Mouse (Mus musculus) myocyte (in vitro differentiated cells): ENCODE data around the gene Mrgprb5.
"Not testable (repeated sequence)": the region's sequence is repeated elsewhere in the genome, so short reads cannot be mapped to it uniquely, and the experiment has no call there.

Source experiments
- CEBPB ChIP-seq: IDR thresholded peaks from 2 replicates; pipeline ENCODE4 v1.6.1; 2011; ENCODE audit warnings: mild to moderate bottlenecking, moderate library complexity; ENCODE audit not compliant: poor library complexity, insufficient read depth, severe bottlenecking
- MAX ChIP-seq: IDR thresholded peaks from one replicate; pipeline ENCODE4 v1.6.1; 2011; ENCODE audit warnings: low read depth, mild to moderate bottlenecking, control low read depth
- MYOD1 ChIP-seq, 3 experiments: IDR thresholded peaks; one replicate each; pipeline ENCODE4 v1.6.1; 2011; ENCODE audit warnings: control low read depth in 2 of 3, low read depth in 2 of 3, mild to moderate bottlenecking in 2 of 3, moderate library complexity in 1 of 3; ENCODE audit not compliant: insufficient read length in 2 of 3, control insufficient read depth in 1 of 3
- MYOG ChIP-seq, 3 experiments: IDR thresholded peaks; one replicate each; pipeline ENCODE4 v1.6.1; 2011; ENCODE audit warnings: control low read depth in 2 of 3, low read depth in 2 of 3, mild to moderate bottlenecking in 2 of 3; ENCODE audit not compliant: insufficient read length in 2 of 3, control insufficient read depth in 1 of 3, insufficient read depth in 1 of 3
- POLR2A ChIP-seq: IDR thresholded peaks from one replicate; pipeline ENCODE4 v1.6.1; 2011; ENCODE audit warnings: low read depth, mild to moderate bottlenecking, control low read depth, moderate library complexity; ENCODE audit not compliant: insufficient read length

- TF ChIP-seq CEBPB; MYOD1 (IDR thresholded peaks at IDR 0.05; ENCODE audit: control insufficient read depth in 1 of 3, insufficient read length in 2 of 3, low read depth in 2 of 3); MYOG (IDR thresholded peaks at IDR 0.05; ENCODE audit: control insufficient read depth in 1 of 3, insufficient read depth in 1 of 3, insufficient read length in 2 of 3, low read depth in 2 of 3); POLR2A; MAX: not testable (repeated sequence)
Observed at GRCm38 (mm10) chr7:48132247-48132646, 36.6 kb downstream of the Mrgprb5 start.
